Mouse (Mus musculus): ENCODE measurements around the gene Abracl. TPM values are rescaled to one million over a fixed set of nuclear protein-coding genes. Genes with fewer than 3 reads are reported as not detected.

Abracl gene
- total and polyA plus RNA-seq, 2 experiments from 2014 or later, result 27.9 to 55.9 TPM

DNA sequence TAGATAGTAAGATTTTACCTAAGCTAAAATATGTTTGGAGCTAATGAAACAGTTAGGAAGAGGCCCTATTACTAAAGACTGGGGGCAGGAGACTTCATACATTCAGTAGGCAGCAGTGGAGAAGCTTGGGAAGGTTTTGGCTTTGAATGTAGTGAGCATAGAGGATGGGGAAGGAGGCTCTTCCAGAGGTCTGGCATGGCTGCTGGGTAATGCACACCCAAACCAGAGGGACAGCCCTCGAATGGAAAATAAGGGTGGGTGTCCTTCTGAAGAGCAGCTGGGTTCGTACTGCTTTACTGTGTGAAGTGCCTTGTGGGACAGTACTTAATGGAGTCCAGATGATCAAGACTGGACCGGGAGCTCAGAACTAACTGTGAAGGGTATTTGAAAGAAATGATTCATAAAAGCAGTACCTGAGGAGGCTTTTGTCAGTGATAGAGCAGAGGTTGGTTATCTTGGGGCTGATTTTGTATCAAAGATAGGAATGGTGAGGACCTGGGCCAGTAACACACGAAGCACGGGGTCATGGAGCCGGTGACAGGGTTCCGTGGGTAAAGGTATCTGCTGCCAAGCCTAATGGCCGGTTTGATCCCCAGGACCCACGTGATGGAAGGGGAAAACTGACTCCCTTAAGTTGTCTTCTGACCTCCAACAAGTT lies 35.7 kb upstream of the Abracl start:
- H3K36me3 ChIP-seq (ENCODE audit: insufficient read depth, low read length), result no peaks in the 10 kb centered on the region
- no peaks in the 10 kb centered on the region for H3K27me3 ChIP-seq (ENCODE audit: insufficient read depth, low read length)
- no peak overlapping the region for H3K27ac ChIP-seq
- 0 out of 2 replicates have a peak overlapping the region, but pooled peaks have one; percentile 60 for H3K4me2 ChIP-seq (ENCODE audit: low read depth, low read length)
- TF ChIP-seq CTCF (IDR thresholded peaks at IDR 0.05; ENCODE audit: low read depth), result no peak
- ATAC-seq, result no peak
- 93% methylated on average over 9 of the region's 9 CpGs for WGBS
- H3K9ac ChIP-seq (replicated peaks; ENCODE audit: low read length), result no peak overlapping the region
- no peaks in the 10 kb centered on the region for H3K9me3 ChIP-seq (ENCODE audit: low read length)
- no peak overlapping the region for H3K4me3 ChIP-seq (ENCODE audit: low read length)
- DNase-seq (ENCODE audit: low spot score), result no peak
- peaks cover 12% of the 10 kb centered on the region for H3K4me1 ChIP-seq (ENCODE audit: insufficient read depth, low read length)

DNA sequence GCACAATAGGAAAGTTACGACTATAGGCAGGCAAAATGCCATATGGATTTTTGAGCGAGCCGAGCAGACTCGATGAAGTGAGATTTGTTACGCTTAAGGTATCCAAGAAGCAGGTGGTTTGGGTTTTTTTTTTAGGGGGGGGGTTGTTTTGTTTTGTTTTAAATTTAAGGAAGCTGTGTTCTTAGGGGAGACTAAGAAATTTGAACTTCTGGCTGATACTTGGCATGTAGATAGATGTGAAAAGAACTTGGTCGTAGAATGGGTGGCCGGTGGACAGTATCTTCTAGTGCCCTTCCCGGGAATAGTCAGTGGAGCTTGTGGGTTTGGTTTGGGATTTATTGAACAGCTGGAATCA lies 33.3 kb upstream of the Abracl start:
- ATAC-seq (no peak), DNase-seq (ENCODE audit: low spot score) (no peak)
- TF ChIP-seq CTCF (IDR thresholded peaks at IDR 0.05; ENCODE audit: low read depth), result no peak
- Histone ChIP-seq H3K4me1 (ENCODE audit: insufficient read depth, low read length) (peaks cover 12% of the 10 kb centered on the region), H3K4me2 (ENCODE audit: low read depth, low read length) (peak overlapping the region; percentile 60), H3K27me3 (ENCODE audit: insufficient read depth, low read length) (no peaks in the 10 kb centered on the region), H3K36me3 (ENCODE audit: insufficient read depth, low read length) (no peaks in the 10 kb centered on the region), H3K9ac (replicated peaks; ENCODE audit: low read length) (peak overlapping the region; percentile 98), H3K4me3 (ENCODE audit: low read length) (peak overlapping the region; percentile 100), H3K9me3 (ENCODE audit: low read length) (no peaks in the 10 kb centered on the region), H3K27ac (peak overlapping the region; percentile 93)
- under 1% methylated on average over 8 of the region's 8 CpGs for WGBS

DNA sequence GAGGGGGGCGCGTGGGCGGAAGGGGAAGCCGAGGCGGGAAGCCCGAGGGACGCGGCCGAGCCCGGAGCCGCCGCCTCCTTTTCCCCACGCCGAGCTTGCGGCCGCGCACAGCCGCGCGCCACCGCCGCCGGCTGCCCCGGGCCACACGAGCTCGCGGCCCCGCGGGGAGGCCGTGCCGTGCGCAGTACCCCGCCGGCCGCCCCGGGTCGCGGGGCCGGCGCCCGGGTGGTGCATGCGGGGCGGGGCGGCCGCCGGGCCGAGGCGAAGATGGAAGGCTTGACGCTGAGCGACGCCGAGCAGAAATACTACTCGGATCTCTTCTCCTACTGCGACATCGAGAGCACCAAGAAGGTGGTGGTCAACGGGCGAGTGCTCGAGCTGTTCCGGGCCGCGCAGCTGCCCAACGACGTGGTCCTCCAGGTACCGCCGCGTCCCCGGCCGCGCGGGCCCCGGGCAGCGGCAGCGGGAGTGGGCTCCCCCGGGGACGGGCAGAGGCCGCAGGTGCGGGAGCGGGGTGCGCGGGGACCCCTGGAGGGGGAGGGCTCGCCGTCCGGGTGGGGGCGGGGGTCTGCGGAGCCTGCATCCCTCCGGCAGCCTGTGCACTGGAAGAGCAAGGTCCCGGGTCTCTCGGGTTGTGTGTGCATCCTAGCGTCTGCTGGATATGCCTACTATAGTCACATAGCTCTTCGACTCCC lies 32.8 kb upstream of the Abracl start, which contains the start of gene Reps1:
Gene Reps1, plus strand, starts transcription at position 166 of the 695 bp plus-strand sequence.
- no peaks in the 10 kb centered on the region for H3K36me3 ChIP-seq (ENCODE audit: insufficient read depth, low read length)
- H3K4me2 ChIP-seq (ENCODE audit: low read depth, low read length), result peak within 1 kb of the TSS; percentile 60
- WGBS, result 2% methylated on average over 53 of the region's 90 CpGs
- peaks cover 12% of the 10 kb centered on the region for H3K4me1 ChIP-seq (ENCODE audit: insufficient read depth, low read length)
- peak within 1 kb of the TSS; percentile 100 for H3K4me3 ChIP-seq (ENCODE audit: low read length)
- no peak for TF ChIP-seq CTCF (IDR thresholded peaks at IDR 0.05; ENCODE audit: low read depth)
- ATAC-seq (peak; percentile 76), DNase-seq (ENCODE audit: low spot score) (peak; percentile 64)
- no peaks in the 10 kb centered on the region for H3K27me3 ChIP-seq (ENCODE audit: insufficient read depth, low read length)
- no peaks in the 10 kb centered on the region for H3K9me3 ChIP-seq (ENCODE audit: low read length)
- peak within 1 kb of the TSS; percentile 93 for H3K27ac ChIP-seq
- H3K9ac ChIP-seq (replicated peaks; ENCODE audit: low read length), result peak within 1 kb of the TSS; percentile 98

DNA sequence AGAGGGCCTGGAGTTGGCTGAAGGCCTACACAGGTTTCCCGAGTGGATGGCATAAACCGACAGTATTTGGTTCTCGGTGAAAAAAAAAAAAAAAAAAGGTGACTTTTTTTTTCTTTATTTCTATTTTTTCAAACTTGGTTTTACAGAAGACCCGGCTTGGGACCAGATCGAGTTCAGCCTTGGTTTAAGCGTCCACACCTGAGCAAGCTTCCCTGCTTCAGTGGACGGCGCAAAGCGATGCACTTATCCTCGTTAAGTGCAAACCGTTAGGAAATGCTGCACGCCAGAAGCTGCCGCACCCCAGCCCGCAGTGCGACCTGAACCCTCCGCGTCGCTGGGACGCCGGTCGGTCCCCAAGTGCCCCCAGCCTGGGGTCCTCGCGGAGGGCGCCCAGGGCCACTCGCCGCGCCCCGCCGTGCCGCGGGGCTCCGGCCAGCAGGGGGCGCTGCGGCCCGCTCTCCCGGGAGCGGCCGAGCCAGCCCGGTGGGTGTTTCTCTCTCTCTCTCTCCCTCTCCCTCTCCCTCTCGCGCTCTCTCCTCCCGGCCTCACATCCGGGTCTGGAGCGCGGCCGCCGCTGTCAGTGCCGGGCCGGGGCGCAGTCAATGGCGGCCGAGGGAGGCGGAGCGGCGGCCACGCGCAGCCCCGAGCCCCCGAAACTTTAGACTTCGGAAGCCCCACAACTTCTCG lies 32.1 kb upstream of the Abracl start:
- ATAC-seq (peak; percentile 98), DNase-seq (ENCODE audit: low spot score) (peak; percentile 92)
- H3K9ac ChIP-seq (replicated peaks; ENCODE audit: low read length), result peak overlapping the region; percentile 98
- H3K4me2 ChIP-seq (ENCODE audit: low read depth, low read length), result peak overlapping the region; percentile 60
- TF ChIP-seq CTCF (IDR thresholded peaks at IDR 0.05; ENCODE audit: low read depth), result peak; percentile 47
- H3K27ac ChIP-seq, result peak overlapping the region; percentile 93
- WGBS, result 2% methylated on average over 52 of the region's 61 CpGs
- H3K9me3 ChIP-seq (ENCODE audit: low read length), result no peaks in the 10 kb centered on the region
- no peaks in the 10 kb centered on the region for H3K27me3 ChIP-seq (ENCODE audit: insufficient read depth, low read length)
- H3K4me1 ChIP-seq (ENCODE audit: insufficient read depth, low read length), result peaks cover 12% of the 10 kb centered on the region
- H3K4me3 ChIP-seq (ENCODE audit: low read length), result peak overlapping the region; percentile 100
- no peaks in the 10 kb centered on the region for H3K36me3 ChIP-seq (ENCODE audit: insufficient read depth, low read length)

DNA sequence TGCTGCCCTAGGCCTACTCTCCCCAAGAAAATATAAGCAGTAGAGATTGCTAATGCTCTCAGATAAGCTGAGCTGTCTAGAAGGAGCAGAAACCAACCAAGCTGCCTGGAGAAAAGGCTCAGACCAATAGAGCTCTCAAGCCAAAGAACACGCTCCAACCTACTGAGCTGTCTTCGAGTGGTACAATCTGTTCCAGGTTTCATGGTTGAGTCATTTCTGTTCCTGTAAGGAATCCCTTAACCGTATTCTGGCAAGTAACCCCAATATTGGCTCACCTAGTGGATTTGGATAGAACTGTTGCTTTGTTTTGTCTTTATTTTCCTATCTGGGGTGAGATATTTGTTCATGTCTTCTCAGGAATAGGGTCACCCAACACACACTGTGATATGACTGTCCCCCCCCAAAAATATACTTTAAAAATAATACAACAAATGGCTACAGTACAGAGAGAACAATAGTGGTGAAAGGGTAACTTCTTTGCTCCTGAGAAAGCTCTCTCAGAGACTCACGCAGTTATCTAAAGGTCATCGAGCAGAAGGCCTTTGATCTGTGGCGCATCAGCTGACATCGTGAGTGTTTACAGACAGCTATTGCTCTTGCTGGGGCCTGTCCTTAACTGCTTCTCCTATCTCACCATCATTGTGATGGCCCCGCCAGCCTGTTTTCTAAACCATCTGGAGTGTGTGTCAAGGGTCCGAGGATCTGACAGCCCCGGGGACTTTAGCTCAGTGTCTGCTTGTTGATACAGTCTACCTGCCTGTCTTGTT lies 24.5 kb upstream of the Abracl start:
- no peaks in the 10 kb centered on the region for H3K27me3 ChIP-seq (ENCODE audit: insufficient read depth, low read length)
- no peaks in the 10 kb centered on the region for H3K36me3 ChIP-seq (ENCODE audit: insufficient read depth, low read length)
- DNase-seq (ENCODE audit: low spot score), result no peak
- no peak overlapping the region for H3K4me2 ChIP-seq (ENCODE audit: low read depth, low read length)
- 77% methylated on average over 10 of the region's 10 CpGs for WGBS
- H3K27ac ChIP-seq, result no peak overlapping the region
- no peak for ATAC-seq
- H3K4me3 ChIP-seq (ENCODE audit: low read length), result no peak overlapping the region
- no peaks in the 10 kb centered on the region for H3K9me3 ChIP-seq (ENCODE audit: low read length)
- no peak overlapping the region for H3K9ac ChIP-seq (replicated peaks; ENCODE audit: low read length)
- H3K4me1 ChIP-seq (ENCODE audit: insufficient read depth, low read length), result no peaks in the 10 kb centered on the region
- TF ChIP-seq CTCF (IDR thresholded peaks at IDR 0.05; ENCODE audit: low read depth), result no peak

DNA sequence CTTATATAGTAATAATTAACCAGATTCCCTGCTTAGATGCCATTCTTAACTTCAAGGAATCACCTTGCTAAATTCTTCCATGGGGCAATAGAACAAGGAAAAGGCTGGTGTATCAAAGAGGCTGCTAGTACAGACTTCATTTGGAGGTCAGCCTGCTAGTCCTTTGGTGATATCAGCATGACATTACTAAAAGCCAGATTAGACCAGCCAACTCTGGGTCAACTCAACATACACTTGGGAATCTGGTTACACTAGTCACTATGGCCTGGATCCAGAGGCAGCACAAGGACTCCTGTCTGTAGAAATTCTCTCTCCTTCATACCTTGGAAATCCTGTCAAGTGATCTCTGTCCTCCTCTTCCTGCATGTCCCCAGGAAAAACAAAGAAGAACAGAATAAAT lies 23.3 kb upstream of the Abracl start:
- Histone ChIP-seq H3K27ac (no peak overlapping the region), H3K9ac (replicated peaks; ENCODE audit: low read length) (no peak overlapping the region), H3K27me3 (ENCODE audit: insufficient read depth, low read length) (no peaks in the 10 kb centered on the region), H3K4me1 (ENCODE audit: insufficient read depth, low read length) (no peaks in the 10 kb centered on the region), H3K4me3 (ENCODE audit: low read length) (no peak overlapping the region), H3K9me3 (ENCODE audit: low read length) (no peaks in the 10 kb centered on the region), H3K4me2 (ENCODE audit: low read depth, low read length) (no peak overlapping the region), H3K36me3 (ENCODE audit: insufficient read depth, low read length) (no peaks in the 10 kb centered on the region)
- DNase-seq (ENCODE audit: low spot score) (no peak), ATAC-seq (no peak)
- TF ChIP-seq CTCF (IDR thresholded peaks at IDR 0.05; ENCODE audit: low read depth), result no peak
